Mouse (Mus musculus) macrophage (primary cell): ENCODE results near the gene Bmp4. TPM values are rescaled to one million over a fixed set of nuclear protein-coding genes. Genes with fewer than 3 reads are reported as not detected.

ENCODE experiments used
- H3K27ac ChIP-seq: fragments of 350-480 bp; formaldehyde crosslinking; 2 replicates; pipeline ENCODE4 v1.9.0; 2021
- H3K36me3 ChIP-seq: fragments of 350-480 bp; formaldehyde crosslinking; 2 replicates; pipeline ENCODE4 v1.9.0; 2021; ENCODE audit errors: inconsistent target
- H3K4me3 ChIP-seq: fragments of 350-480 bp; formaldehyde crosslinking; 2 replicates; pipeline ENCODE4 v1.9.0; 2021; ENCODE audit errors: inconsistent target
- H3K79me2 ChIP-seq: fragments of 350-480 bp; formaldehyde crosslinking; 2 replicates; pipeline ENCODE4 v1.9.0; 2021; ENCODE audit errors: inconsistent target
- WGBS: methylation state at CpG from one replicate; pipeline ENCODE4 v1.1.7; 2026; ENCODE audit warnings: inconsistent platforms; ENCODE audit not compliant: missing documents; 5-methylcytosine and 5-hydroxymethylcytosine counted together
- polyA plus RNA-seq: library from polyadenylated mRNA; stranded (reverse); fragments of 250-400 nt; gene quantifications from 3 replicates; pipeline ENCODE4 v1.2.4, GENCODE M21; 2018; ENCODE audit warnings: inconsistent platforms

The Bmp4 gene
- polyA plus RNA-seq, 1 experiment from 2014 or later: not detected

DNA sequence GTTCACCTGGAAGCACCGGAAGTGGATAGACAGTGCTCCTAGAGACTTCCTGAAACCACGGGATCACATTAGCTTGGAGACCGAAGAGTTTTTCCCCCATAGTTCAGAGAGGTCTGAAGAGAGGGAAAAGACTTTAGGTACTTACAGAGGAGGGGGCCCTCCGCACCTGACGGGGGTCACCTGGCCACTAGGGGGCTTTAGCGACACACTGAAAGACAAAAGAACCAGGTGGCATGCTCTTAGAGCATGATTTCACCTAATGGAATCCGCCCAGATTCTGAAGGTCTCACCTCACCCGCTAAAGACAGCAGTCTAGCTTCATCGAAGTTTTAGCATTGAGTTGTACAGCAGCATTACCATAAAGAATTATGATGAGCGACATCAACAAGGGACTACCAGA is 27.3 kb downstream of the Bmp4 start:
- 42% methylated on average over 10 of the region's 10 CpGs for whole genome bisulfite sequencing
- Histone ChIP-seq H3K27ac (no peak overlapping the region), H3K36me3 (no peaks in the 10 kb centered on the region), H3K79me2 (no peaks in the 10 kb centered on the region), H3K4me3 (no peak overlapping the region)

DNA sequence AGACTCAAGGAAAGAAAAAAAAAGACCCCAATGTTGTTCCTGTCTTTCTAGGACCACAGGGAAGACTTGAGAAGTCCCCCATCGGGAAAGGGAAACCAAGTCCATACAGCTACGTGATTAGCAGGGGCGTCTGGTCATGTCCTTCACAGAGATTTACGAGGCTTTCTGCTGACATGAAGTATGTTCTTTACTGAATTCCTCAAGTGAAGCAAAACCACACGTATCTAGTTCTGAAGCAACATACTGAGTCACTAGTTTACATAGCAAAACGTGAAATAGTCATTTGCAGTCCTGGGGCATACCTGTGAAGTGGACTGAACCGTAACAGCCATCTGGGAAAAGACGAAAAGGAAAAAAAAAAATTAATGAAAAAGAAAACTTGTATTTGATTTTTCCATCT is 32.8 kb downstream of the Bmp4 start:
- no peak overlapping the region for H3K27ac ChIP-seq
- no peaks in the 10 kb centered on the region for H3K36me3 ChIP-seq
- WGBS: 69% methylated on average over 8 of the region's 8 CpGs
- H3K4me3 ChIP-seq: no peak overlapping the region
- H3K79me2 ChIP-seq: no peaks in the 10 kb centered on the region

DNA sequence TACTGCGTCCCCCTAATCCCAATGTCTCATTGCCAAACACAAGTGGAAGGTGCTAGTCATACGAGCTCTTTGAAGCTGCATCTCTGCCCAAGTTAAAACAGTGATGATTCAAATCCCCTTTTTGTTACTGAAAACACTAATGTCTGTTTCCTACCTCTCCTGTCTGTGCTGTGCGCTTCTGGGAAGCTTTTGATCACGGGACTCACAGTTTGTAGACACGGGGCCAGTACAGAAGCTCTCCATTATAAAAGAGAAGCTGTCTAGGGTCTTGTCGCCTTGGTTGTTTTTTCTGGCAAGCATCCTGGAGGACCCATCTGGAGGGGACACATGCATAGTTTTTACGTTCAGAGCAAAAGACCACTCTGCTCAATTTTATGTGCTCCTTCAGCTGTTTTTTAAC is 33.2 kb downstream of the Bmp4 start:
- Histone ChIP-seq H3K4me3 (no peak overlapping the region), H3K79me2 (no peaks in the 10 kb centered on the region), H3K36me3 (no peaks in the 10 kb centered on the region), H3K27ac (no peak overlapping the region)
- 86% methylated on average over 7 of the region's 7 CpGs for WGBS

DNA sequence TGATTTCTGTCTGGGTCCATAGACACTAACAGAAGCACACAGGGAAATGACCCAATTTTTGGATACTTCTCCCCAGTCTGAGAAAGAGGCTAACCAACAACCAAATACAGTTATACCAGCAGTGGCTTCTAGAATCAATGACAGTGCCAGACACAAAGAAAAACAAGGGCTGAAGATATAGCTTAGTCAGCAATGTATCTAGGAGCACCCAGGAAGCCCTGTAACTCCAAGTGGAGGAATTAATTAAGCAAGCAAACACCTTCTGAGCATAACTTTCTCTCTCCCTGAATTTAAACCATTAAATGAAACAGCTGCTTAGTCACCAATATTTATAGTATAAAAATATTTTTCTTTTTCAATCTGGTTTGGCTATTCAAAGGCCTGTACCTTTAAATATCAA is 45.7 kb downstream of the Bmp4 start:
- Histone ChIP-seq H3K4me3 (no peak overlapping the region), H3K36me3 (no peaks in the 10 kb centered on the region), H3K27ac (no peak overlapping the region), H3K79me2 (no peaks in the 10 kb centered on the region)

DNA sequence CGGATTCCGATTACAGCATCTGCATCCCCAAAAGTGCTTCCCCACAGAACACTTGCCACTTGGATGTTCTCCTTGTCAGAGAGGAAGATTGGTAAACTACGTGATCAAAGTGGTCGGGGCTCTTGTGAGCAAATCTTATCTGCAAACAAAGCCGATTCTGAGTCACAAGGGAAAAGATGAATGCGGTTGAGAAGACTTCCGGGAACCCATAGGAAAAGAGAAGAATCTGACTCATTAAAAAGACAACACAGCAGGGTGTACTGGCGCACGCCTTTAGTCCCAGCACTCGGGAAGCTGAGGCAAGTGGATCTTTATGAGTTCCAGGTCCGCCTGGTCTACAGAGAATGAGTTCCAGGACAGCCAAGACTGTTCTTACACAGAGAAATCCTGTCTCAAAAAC is 51.7 kb downstream of the Bmp4 start:
- Histone ChIP-seq H3K36me3 (no peaks in the 10 kb centered on the region), H3K79me2 (no peaks in the 10 kb centered on the region), H3K4me3 (no peak overlapping the region), H3K27ac (no peak overlapping the region)
- 85% methylated on average over 11 of the region's 11 CpGs for WGBS

Other genes with a start within 250 kb of the Bmp4 start
- not detected in 3 replicates for gene Gm15217, start 11.3 kb downstream of the Bmp4 start, polyA plus RNA-seq